Mouse (Mus musculus) brain, embryonic 14.5 days (tissue): Measurements from ENCODE around the gene Kdm6b.

Experiments used
- CTCF ChIP-seq: fragments of 200-500 bp; IDR thresholded peaks from 2 replicates; pipeline ENCODE4 v1.5.1; 2012; ENCODE audit warnings: inconsistent platforms, mild to moderate bottlenecking, moderate library complexity, borderline replicate concordance; ENCODE audit not compliant: insufficient read depth, insufficient read length; ENCODE audit errors: extremely low read depth
- POLR2A ChIP-seq: fragments of 200-500 bp; IDR thresholded peaks from 2 replicates; pipeline ENCODE4 v1.6.1; 2012; ENCODE audit warnings: mild to moderate bottlenecking, inconsistent platforms, borderline replicate concordance; ENCODE audit not compliant: poor library complexity, insufficient read depth, insufficient read length, severe bottlenecking; ENCODE audit errors: extremely low read depth

- TF ChIP-seq POLR2A (0 out of 2 replicates have a peak, but pooled peaks have one; percentile 13), CTCF (no peak)
These were observed 1.8 kb upstream of the Kdm6b start for GRCm38 (mm10) chr11:69415327-69415667.
